Mouse (Mus musculus) spleen, postnatal 36 days (tissue): ENCODE measurements around the gene Msx2.

Experiments used
- DNase-seq, 2 experiments: peaks; one replicate each; pipeline ENCODE4 v3.0.0; 2022; ENCODE audit warnings: low spot score in 2 of 2, mixed read lengths in 1 of 2

The Msx2 gene

GRCm38 (mm10) chr13:53465191-53465820 is 7.6 kb downstream of the Msx2 start:
- no peak for DNase-seq

- no peak for DNase-seq
These were observed 8.4 kb downstream of the Msx2 start for GRCm38 (mm10) chr13:53464441-53465001.

- DNase-seq, result no peak
These were observed 8.9 kb downstream of the Msx2 start for GRCm38 (mm10) chr13:53463946-53464345.

- DNase-seq, result no peak
These were observed 9.8 kb downstream of the Msx2 start for GRCm38 (mm10) chr13:53463037-53463436.

- no peak for DNase-seq
These were observed 10.3 kb downstream of the Msx2 start for GRCm38 (mm10) chr13:53462649-53462970.

GRCm38 (mm10) chr13:53461855-53462648 is 10.8 kb downstream of the Msx2 start:
- DNase-seq, result no peak

- DNase-seq, result no peak
These were observed 11.5 kb downstream of the Msx2 start for GRCm38 (mm10) chr13:53461346-53461745.

- DNase-seq, result no peak
These were observed 14.1 kb downstream of the Msx2 start for GRCm38 (mm10) chr13:53458766-53459165.

- no peak for DNase-seq
These were observed 17.8 kb downstream of the Msx2 start for GRCm38 (mm10) chr13:53454794-53455672.

- no peak for DNase-seq
These were observed 18.9 kb downstream of the Msx2 start for GRCm38 (mm10) chr13:53453927-53454326.

- no peak for DNase-seq
These were observed 25.3 kb downstream of the Msx2 start for GRCm38 (mm10) chr13:53447609-53448008.

GRCm38 (mm10) chr13:53443602-53444001 is 29.3 kb downstream of the Msx2 start:
- no peak for DNase-seq

- no peak for DNase-seq
These were observed 30.5 kb downstream of the Msx2 start for GRCm38 (mm10) chr13:53442168-53442980.

- DNase-seq, result no peak
These were observed 31.4 kb downstream of the Msx2 start for GRCm38 (mm10) chr13:53441307-53442028.

GRCm38 (mm10) chr13:53439957-53440356 is 32.9 kb downstream of the Msx2 start:
- no peak for DNase-seq

- DNase-seq, result peak; percentile 59 to 68
These were observed 46.4 kb downstream of the Msx2 start for GRCm38 (mm10) chr13:53426507-53426906.

- DNase-seq, result no peak
These were observed 51.7 kb downstream of the Msx2 start for GRCm38 (mm10) chr13:53421189-53421588.

GRCm38 (mm10) chr13:53420741-53421140 is 52.1 kb downstream of the Msx2 start:
- DNase-seq, result no peak

- no peak for DNase-seq
These were observed 53.2 kb downstream of the Msx2 start for GRCm38 (mm10) chr13:53419681-53420080.

- no peak for DNase-seq
These were observed 55.2 kb downstream of the Msx2 start for GRCm38 (mm10) chr13:53417701-53418100.
